Mouse (Mus musculus) heart, postnatal 0 days (tissue): Measurements from ENCODE around the gene Fez2. TPM values are rescaled to one million over a fixed set of nuclear protein-coding genes. Genes with fewer than 3 reads are reported as not detected.

Experiments
- ATAC-seq: fragments of 200-750 bp; cut with Nextera tagmentation; 2 replicates; pipeline ENCODE4 v1.8.0; 2017; ENCODE audit warnings: low read depth, moderate number of reproducible peaks, moderate library complexity; ENCODE audit not compliant: insufficient read depth
- DNase-seq: peaks from one replicate; pipeline ENCODE4 v3.0.0-alpha.2; 2016; ENCODE audit warnings: low spot score
- H3K27ac ChIP-seq: fragments of 300-500 bp; sonication (generic); 2 replicates; pipeline ENCODE4 v1.5.1; 2014; ENCODE audit warnings: low read depth, mild to moderate bottlenecking
- H3K27me3 ChIP-seq: fragments of 300-500 bp; sonication (generic); 2 replicates; pipeline ENCODE4 v1.6.1; 2014; ENCODE audit warnings: low read length, mixed read lengths; ENCODE audit not compliant: control insufficient read depth, insufficient read depth
- H3K36me3 ChIP-seq: fragments of 300-500 bp; sonication (generic); replicated peaks from 2 replicates; pipeline ENCODE4 v1.6.1; 2014; ENCODE audit warnings: low read length, mixed read lengths; ENCODE audit not compliant: control insufficient read depth, insufficient read depth
- H3K4me1 ChIP-seq: fragments of 300-500 bp; sonication (generic); 2 replicates; pipeline ENCODE4 v1.6.1; 2014; ENCODE audit warnings: antibody characterized with exemption; ENCODE audit not compliant: control insufficient read depth, insufficient read depth
- H3K4me2 ChIP-seq: fragments of 300-500 bp; sonication (generic); 2 replicates; pipeline ENCODE4 v1.6.1; 2014; ENCODE audit warnings: low read depth, mild to moderate bottlenecking, low read length, moderate library complexity
- H3K4me3 ChIP-seq: fragments of 300-500 bp; sonication (generic); 2 replicates; pipeline ENCODE4 v1.5.1; 2014; ENCODE audit warnings: low read depth, low read length
- H3K9ac ChIP-seq: fragments of 300-500 bp; sonication (generic); replicated peaks from 2 replicates; pipeline ENCODE4 v1.6.1; 2014; ENCODE audit warnings: low read depth, low read length, mixed read lengths
- H3K9me3 ChIP-seq: fragments of 300-500 bp; sonication (generic); replicated peaks from 2 replicates; pipeline ENCODE4 v1.6.1; 2016; ENCODE audit warnings: low read length; ENCODE audit not compliant: control insufficient read depth
- CTCF ChIP-seq: IDR thresholded peaks from 2 replicates; pipeline ENCODE4 v1.5.1; 2016; ENCODE audit warnings: antibody characterized with exemption, control low read depth, low read depth
- EP300 ChIP-seq: IDR thresholded peaks from 2 replicates; pipeline ENCODE4 v1.6.1; 2016; ENCODE audit warnings: antibody characterized with exemption, low read depth
- WGBS: fragments of 180-500 bp; shearing (Covaris S2); extraction: QIAGEN DNeasy Blood & Tissue Kit; methylation state at CpG from one replicate; pipeline ENCODE4 v1.1.7; 2014; 5-methylcytosine and 5-hydroxymethylcytosine counted together
- polyA plus RNA-seq: library from polyadenylated mRNA; unstranded; fragments of >200 nt; fragmentation: Nextera tagmentation; extraction: Ambion mirVana; gene quantifications from 2 replicates; pipeline ENCODE4 v1.2.1, GENCODE M21; 2015
- total RNA-seq: library from RNA; depleted of rRNA; stranded (reverse); fragments of >200 nt; gene quantifications from 2 replicates; pipeline ENCODE4 v1.2.3, GENCODE M21; 2014; ENCODE audit warnings: low replicate concordance; rRNA removed

The Fez2 gene
- total and polyA plus RNA-seq, 2 experiments from 2014 or later: 65.6 to 72.3 TPM

DNA sequence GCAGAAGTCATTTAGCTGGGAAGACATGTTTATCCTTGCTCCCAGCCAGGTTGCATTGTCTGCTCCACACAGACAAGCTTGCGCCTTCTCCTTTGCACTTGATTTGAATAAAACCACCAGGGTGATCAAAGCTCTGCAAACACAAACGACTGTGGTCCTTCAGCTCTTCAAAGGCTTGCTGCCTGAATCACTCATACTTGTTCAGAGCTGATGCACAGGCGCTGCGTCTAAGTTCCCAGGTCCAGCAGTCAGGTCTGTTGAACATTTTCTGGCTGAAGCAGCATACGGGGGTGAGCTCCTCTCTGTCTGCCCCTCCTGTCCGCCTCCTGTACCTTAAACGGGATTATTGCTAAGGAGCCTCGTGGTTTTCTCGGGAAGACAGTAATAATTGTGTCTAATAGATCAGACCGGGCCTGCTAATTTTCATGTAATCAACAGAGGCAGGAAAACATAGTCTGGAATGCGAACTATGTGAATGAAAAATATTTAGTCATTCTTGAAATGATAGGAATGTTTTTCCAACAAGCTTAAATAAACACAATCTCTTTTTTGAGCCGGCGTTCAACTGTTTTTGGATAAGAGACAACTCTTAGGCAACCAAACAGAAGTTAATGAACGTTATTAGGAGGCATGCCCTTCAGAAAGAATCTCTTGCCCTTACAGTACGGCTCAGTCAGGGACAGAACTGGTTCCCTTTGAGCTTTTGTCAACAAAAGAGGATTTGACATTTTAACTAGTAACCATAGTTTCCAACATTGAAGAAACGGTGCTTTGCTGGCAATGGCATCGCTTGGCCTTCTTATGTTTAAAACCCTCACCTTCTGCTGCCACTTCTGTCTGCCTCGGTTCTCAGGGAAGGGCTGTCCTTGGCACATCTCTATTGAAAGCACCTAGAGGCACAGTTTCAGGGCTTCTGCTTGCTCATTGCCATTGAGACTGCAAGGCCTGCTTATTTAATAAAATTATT, 95.3 kb downstream of the Fez2 start:
- WGBS: 30% methylated on average over 18 of the region's 18 CpGs
- DNase-seq (peak; percentile 39), ATAC-seq (peak; percentile 36)
- H3K4me2 ChIP-seq: no peak overlapping the region
- H3K4me1 ChIP-seq: peaks cover 8% of the 10 kb centered on the region
- H3K36me3 ChIP-seq: 0 out of 2 replicates have a peak, but pooled peaks cover 8% of the 10 kb centered on the region
- H3K9me3 ChIP-seq: no peaks in the 10 kb centered on the region
- TF ChIP-seq CTCF: no peak
- TF ChIP-seq EP300: no peak
- H3K4me3 ChIP-seq: no peak overlapping the region
- peak overlapping the region; percentile 39 for H3K27ac ChIP-seq
- H3K27me3 ChIP-seq: no peaks in the 10 kb centered on the region
- H3K9ac ChIP-seq: no peak overlapping the region

DNA sequence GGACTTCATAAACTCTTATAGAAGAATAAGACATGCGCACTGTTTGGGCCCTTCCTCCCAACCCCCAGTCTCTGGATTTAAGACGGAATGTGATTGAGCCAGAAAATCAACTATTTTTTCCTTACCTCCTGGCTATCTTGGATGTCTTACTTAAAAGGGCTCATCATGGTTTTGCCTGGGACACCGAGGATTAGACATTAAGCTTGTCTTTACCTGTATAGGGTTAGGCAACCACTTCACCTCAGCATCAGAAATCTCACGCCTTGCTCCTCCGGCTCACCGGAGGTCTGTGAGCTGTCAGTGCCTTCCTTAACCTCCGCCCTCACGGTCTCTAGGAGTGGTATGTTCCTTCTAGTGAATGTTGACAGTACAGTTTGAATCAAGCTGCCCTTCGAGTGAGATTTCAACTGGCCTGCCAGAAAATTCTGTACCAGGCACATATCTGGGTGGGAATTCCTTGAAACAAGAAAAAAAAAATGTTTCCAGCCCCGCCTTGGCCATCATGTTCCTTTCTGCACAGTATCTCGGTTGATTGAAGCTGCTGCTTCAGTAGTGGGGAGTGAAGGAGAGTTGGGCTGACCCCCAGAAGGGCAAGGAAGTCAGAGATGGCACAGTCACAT, 96.6 kb downstream of the Fez2 start:
- WGBS: 66% methylated on average over 11 of the region's 11 CpGs
- no peak overlapping the region for H3K4me2 ChIP-seq
- peak overlapping the region; percentile 12; the same call in 1 of the 2 replicates for H3K27ac ChIP-seq
- H3K9me3 ChIP-seq: no peaks in the 10 kb centered on the region
- DNase-seq (no peak), ATAC-seq (no peak)
- H3K27me3 ChIP-seq: no peaks in the 10 kb centered on the region
- peaks cover 8% of the 10 kb centered on the region for H3K4me1 ChIP-seq
- H3K36me3 ChIP-seq: 0 out of 2 replicates have a peak, but pooled peaks cover 11% of the 10 kb centered on the region
- TF ChIP-seq CTCF (no peak), EP300 (no peak)
- H3K9ac ChIP-seq: no peak overlapping the region
- no peak overlapping the region for H3K4me3 ChIP-seq

Other genes with a start within 250 kb of the Fez2 start
- 36.1 and 47.5 TPM in 2 replicates for gene Crim1, start 217.9 kb downstream of the Fez2 start, total RNA-seq
- 3.1 and 3.3 TPM in 2 replicates for gene Crim1, start 217.9 kb downstream of the Fez2 start, polyA plus RNA-seq
- gene Vit, start 89.9 kb upstream of the Fez2 start, total RNA-seq: 0.80 TPM in 1 of 2 replicates, not detected in the other
- 0.61 and 0.69 TPM in 2 replicates for gene Vit, start 89.9 kb upstream of the Fez2 start, polyA plus RNA-seq